Mouse (Mus musculus): ENCODE results near the gene Nrip2.
A peak's percentile ranks its signal among the peaks of the same experiment; 100 is the strongest.

Gene Nrip2

DNA sequence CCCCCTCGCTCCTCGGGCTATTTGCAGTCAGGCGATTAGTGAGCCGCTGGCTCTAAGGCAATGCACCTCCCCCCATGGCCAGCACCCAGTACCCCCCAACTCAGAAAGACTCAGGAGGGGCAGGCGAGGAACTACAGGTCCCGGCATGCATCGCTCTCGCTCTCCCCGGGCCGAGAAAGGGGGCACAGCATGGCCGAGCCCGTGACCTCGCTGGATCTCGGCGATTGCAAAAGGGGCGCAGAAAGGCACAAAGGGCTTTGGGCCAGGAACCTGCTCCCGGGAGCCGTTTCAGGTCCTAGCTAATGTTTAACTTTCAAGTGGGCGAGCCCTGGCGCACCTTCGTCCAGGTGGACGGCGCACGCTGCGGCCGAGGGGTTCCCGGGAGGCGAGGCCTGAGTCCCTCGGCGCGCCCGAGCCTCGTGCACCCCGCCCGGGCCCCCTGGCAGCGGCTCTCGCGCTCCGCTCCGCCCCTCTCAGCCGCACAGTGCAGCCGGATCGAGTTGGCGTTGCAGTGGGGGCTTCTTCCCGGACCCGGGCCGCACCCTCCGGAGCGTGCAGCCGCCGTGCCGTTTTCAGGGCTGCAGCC lies 38.7 kb downstream of the Nrip2 start:
- DNase-seq (ENCODE audit: low read depth, low spot score): peak; percentile 58

- DNase-seq (ENCODE audit: low read depth, low spot score): peak; percentile 96
These were observed 39.3 kb downstream of the Nrip2 start, which contains the start of gene Fkbp4 for GRCm38 (mm10) chr6:128438317-128438870. Gene Fkbp4 (minus strand): TSS chr6:128438677.

DNA sequence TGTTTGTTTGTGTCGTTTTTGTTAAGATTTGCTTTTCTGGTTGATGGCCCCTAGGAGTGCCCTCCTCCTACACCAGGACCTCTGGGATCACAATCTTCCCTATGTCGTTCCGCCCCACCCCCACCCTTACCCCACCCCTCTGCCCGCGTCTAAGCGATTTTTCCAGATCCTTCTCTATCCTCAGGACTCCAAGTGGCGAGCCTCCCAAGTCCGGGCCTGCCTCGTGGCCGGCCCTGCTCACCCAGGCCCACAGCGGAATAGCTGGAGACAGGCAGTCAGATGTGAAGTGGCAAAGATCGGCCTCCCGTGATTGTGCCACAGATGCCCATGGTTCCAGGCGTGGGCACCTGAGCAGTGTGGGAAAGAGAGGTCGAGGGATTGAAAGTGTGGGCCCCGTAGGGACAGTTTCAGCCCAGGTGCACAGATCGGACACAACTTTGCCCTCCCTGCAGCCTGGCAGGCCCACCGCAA lies 39.8 kb downstream of the Nrip2 start:
- no peak for DNase-seq (ENCODE audit: low read depth, low spot score)

- peak; percentile 63 for DNase-seq (ENCODE audit: low read depth, low spot score)
These were observed 41.1 kb downstream of the Nrip2 start for GRCm38 (mm10) chr6:128440238-128440637.

DNA sequence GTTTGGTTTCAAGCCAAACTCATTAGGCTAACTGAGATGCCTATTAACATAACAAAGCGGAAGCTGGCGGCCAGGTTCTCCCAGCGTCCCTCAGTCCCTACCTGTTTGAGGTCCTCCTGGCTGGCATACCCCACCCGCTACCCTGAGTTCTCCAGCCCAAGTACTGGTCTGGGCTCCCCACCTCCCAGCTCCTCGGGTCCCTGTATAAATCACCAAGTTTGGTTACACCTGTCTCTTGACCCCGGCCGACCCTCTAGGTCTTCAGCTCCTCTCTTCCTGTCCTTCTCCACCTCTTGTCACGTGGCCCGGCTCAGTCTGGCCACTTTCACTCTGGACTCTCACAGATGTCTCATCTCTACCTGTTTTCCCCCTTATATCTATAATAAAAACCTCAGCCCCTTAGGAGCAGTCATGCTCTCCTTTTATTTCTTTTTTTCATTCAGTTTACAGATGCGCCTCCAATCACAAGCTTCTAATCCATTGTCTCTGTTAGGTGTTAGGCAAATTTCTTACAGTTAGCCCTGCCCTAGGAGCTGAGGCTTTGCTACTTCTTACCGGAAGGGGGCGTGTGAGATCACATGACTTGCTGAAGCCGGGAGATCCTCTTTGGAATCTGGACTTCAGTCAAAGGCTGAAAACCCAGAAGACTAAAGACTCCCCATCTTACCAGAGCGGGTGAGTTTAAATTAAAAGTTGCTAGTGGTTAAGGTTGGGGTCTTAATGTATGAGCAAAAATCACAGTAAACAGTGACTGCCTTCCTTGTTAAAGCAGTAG lies 46.9 kb downstream of the Nrip2 start:
- DNase-seq (ENCODE audit: low read depth, low spot score): peak; percentile 94

- no peak for DNase-seq (ENCODE audit: low read depth, low spot score)
These were observed 48.0 kb downstream of the Nrip2 start for GRCm38 (mm10) chr6:128447063-128447462.

DNA sequence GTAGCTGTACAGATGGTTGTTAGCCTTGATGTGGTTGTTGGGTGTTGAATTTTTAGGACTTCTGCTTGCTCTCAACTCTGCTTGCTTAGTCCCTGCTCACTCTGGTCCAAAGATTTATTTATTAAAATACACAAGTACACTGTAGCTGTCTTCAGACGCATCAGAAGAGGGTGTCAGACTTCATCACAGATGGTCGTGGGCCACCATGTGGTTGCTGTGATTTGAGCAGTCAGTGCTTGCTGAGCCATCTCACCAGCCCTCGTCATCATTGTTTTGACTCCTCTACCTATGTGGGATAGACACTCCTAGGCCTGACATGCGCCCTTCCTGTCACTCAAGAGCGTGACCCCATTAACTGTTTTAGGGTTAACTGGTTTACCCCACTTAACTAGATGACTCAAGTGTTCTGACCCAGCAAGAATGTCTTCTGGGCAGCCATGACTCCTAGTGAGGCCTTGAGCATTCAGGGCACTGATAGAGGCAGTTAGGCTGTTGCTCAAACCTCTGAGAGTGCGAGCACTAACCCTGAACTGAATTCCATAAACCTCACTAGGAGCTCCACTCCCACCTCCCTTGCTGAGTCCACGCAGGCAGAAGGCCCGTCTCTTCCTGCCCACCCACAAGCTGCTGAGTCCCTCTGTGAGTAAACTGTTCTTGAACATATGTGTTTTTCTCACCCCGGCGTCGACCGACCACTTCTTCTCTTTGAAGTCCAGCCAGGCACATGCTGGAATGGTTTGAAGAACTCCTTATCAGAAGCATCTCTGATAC lies 56.9 kb downstream of the Nrip2 start:
- no peak for DNase-seq (ENCODE audit: low read depth, low spot score)

DNA sequence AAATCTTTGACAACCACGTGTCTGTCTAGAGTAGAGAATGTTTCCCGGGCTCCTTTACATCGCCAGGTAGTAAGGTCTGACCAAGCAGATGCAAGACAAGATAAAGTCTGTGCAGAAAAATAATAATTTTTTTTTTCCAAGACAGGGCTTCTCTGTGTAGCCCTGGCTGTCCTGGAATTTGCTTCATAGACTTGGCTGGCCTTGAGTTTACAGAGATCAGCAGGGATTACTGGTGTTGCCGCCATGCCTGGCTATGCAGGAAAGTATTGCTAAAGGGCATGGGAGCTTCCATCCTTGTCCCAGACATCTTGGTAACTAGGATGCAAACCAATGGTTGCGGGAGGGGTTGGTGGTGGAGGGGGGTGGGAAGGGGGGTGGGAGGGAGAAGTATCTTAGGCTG lies 58.1 kb downstream of the Nrip2 start:
- no peak for DNase-seq (ENCODE audit: low read depth, low spot score)

DNA sequence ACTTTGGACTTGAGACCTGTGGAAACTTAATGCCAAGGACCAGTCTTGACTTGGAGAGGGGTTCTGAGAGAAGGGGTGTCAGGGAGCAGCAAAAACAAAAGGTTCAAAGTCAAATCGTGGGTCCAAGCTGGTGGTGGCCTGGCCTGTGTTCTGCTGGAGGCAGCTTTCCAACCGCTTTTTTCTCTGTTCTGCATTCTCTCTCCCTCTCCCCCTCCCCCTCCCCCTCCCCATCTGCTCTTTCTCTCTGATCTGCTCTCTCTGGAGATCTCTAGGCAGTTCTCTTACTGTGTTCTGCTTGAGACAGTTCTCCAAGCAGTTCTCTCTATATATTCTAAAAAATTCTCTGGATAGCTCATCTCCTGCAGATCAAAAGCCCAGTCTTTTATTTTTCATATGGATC lies 61.2 kb downstream of the Nrip2 start:
- DNase-seq (ENCODE audit: low read depth, low spot score): peak; percentile 75

- peak; percentile 91 for DNase-seq (ENCODE audit: low read depth, low spot score)
These were observed 61.8 kb downstream of the Nrip2 start for GRCm38 (mm10) chr6:128460729-128461503.

DNA sequence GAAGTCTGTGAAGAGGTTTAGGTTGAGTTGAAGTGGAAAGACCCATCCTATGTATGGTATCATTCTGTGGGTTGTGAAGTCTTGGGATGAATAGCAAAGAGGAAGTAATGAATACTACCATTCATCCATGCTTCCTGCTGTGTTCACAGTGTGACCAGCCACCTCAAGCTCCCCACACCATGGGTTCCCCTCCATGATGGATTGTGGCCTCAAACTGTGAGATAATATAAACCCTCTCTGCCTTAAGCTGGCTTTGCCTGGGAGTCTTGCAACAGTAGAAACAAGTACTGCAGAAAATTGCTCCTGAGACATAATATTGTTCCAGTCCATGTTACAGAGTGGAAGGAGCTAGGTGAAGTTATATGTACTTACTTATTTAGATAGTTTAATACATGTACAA lies 62.5 kb downstream of the Nrip2 start:
- no peak for DNase-seq (ENCODE audit: low read depth, low spot score)

- no peak for DNase-seq (ENCODE audit: low read depth, low spot score)
These were observed 65.9 kb downstream of the Nrip2 start for GRCm38 (mm10) chr6:128464996-128465395.
